Mouse (Mus musculus) thymus, postnatal 10 days (tissue): ENCODE data around the gene Ankle1.

ENCODE experiments used
- DNase-seq, 2 experiments: peaks; one replicate each; pipeline ENCODE4 v3.0.0; 2021; ENCODE audit warnings: low spot score in 2 of 2

Ankle1 gene

DNA sequence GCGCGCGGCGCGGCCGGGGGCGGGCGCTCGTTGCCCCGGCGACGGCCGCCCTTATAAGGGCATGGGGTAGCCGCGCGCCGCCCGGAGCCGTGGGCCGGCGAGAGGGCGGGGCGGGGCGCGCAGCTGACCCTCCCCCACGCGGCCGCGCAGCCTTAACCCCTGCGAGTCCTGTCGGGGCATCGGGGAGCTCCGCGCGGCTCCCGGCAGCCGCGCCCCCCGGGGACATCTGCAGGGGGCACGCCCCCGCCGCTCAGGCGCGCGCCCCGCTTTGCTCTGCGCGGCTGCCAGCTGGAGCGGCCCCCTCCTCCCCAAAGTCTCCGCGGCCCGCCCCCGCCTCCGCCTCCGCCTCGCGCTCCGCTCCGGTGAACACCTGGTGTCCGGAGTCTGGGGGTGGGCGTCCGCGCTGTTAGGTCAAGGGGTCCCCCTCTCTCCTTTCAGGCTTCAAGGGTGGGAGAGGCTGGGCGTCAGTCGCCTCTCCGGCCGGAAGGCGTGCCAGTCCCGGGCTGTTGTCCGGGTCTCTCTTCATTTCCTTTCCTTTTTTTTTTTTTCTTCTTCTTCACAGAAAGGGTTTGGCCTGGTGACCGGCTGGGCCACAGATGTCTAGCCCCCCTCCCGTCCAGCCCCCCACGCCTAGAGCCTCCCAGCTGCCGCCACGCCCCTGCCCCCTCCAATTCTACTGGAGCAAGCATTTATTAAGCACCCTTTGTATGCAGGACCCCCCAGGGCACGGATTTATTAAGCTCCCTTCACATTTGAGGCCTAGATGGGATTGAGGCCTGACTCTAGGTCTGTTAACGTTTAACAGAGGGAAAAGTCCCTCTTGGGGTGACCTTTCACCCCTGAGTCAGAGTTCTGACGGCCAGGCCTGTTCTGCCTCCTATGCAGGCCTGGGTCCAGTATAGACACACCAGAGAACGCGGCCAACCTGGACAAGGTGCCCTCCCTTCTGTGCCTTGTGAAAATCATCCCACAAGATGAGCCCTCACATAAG is 23.5 kb upstream of the Ankle1 start:
- DNase-seq: peak; percentile 51 to 53

DNA sequence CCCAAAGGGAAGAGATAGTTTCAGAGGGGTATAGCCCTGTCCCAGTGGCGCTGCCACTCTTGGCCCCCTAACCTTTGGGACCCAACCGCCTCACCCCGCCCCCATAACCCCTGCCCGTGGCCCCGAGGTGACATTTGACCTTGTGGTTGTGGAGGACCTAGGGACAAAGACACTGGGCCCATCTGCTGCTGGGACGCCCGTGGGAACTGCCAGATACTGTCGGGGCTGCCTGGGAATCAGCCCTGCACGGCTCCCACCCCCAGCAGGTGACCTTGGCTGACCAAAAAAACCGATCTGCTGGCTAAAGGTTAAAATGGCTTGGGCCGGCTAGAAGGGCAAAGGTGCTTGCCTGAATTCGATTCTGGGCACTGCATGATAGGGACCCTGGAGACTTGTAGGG is 22.4 kb upstream of the Ankle1 start:
- no peak for DNase-seq

DNA sequence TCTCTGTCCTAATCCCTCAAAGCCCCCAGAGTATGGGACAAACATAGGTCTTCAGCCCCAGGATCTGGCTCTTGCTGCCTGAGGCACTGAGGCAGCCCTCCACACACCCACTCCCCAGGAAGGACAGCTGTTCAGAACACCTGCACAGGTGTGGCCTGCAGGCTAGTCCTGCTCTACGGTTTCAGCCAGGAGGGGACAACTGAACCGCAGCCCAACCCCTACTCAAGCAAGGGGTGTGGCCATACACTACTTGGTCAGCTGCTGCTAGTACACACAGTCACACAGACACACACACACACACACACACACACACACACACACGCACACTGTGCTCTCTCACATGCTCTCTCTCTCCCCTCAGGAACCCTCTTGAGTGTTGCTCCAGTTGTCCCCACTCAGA is 21.9 kb upstream of the Ankle1 start:
- no peak for DNase-seq

DNA sequence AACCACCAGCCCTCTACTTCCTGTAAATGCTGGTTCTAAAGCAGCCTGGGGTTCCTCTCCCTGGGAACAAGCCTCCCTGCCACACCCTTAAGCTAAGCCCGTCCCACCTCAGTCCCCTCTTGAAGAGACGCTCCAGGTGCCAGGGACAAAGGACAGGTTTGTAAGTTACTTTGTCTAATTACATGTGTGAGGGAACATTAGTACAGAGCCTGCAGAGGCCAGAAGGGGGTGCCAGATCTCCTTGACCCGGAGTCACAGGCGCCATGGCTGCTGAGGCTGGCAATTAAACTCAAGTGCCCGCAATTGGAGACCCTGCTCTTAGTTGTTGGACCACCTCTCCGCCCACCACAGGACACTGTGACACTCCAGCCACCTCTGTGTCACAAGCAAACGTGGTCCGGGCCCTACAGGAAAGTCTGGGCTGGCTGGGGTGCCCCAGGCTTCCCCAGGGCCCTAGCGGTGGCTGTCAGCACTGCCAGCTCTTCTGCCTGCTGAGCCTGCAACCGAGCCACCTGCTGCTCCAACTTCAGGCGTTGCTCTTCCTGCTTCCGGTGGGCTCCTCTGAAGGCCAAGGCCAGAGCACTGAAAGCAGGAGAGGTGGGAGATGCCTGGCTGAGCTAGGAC is 20.5 kb upstream of the Ankle1 start:
- no peak for DNase-seq

DNA sequence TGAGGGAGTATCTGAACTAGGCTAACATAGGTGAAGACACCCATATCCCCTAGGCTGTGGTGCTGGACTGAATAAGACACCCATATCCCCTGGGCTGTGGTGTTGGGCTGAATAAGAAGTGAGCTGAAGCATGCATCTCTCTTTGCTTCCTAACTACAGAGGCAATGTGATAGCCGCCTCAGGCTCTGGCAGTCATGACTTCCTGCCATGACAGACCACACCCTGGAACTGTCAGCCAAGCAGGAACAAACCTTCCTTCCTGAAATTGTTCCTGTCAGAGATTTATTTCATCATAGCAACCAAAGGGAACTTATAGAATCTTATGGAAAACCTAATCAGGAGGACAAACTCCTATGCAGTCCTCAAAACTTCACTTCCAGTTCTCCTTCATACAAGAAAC is 17.5 kb upstream of the Ankle1 start:
- DNase-seq: no peak

DNA sequence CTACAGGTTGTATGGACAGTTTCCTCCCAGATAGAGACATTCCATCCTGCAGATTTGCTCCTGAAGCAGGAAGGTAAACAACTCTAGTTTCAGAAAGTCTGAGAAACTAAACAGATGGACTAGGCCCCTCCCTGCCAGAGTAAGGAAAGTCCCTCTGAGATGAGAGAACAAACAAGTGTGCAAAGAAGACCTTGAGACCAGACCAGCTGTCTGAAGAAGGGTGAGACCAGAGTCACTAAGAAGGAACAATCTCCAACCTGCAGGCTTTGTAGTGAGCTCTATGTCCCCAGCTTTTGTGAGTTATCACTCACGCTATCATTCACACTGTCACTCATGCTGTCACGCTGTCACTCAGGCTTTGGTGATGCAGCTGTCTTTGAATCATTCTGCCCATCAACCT is 14.1 kb upstream of the Ankle1 start:
- no peak for DNase-seq

DNA sequence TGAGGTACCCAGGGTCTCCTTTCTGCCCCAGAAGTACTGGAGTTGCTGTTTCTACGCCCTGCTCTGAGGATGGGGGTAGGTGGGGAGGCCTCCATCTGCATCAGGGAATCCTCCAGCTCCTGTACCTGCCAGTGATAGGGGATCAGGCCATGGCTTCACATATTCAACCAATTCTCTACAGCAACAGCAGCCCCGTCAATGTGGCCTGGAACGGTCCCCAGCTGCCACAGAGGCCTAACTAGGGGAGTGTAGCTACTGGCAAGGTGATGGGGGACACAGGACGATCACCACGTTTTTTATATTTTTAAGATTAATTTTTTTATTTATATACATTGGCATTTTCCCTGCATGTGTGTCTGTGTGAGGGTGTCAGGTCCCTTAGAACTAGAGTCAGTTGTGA is 13.4 kb upstream of the Ankle1 start:
- DNase-seq: no peak

DNA sequence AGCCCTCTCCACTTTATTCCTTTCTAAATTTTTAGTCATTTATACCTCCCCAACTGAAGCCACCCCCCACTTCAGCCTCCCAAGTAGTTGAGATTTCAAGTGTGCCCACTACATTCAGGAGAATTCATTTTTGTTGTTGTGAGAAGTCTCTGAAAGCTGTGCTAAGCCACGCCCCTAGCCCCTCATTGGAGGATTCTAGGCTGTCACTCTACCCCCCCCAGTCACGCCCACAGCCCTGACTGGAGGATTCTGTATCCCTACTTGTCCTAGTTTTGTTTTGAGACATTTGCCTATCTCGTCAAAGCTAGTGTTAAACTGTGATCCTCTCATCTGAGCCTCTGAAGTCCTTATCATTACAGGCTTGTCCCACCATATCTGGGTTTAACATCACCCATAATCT is 12.9 kb upstream of the Ankle1 start:
- DNase-seq: no peak

DNA sequence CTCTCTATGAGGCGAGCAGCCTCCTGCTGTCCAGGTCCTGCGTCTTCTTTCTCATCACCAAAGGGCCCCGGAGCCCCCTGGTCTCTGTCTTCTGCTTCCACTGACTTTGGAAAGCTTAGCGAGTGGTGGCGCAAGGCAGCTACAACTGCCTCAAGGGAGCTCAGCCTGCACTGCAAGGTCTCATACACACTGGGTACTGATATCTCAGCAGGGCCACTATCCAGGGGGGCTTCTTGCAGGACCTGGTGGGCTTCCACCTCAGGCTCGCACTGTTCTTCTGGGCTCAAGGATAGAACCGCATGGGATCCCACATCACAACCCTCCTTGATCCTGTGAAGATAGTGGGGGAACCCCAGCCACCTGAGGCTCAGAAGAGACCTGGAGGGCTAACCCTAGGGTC is 11.3 kb upstream of the Ankle1 start:
- no peak for DNase-seq

DNA sequence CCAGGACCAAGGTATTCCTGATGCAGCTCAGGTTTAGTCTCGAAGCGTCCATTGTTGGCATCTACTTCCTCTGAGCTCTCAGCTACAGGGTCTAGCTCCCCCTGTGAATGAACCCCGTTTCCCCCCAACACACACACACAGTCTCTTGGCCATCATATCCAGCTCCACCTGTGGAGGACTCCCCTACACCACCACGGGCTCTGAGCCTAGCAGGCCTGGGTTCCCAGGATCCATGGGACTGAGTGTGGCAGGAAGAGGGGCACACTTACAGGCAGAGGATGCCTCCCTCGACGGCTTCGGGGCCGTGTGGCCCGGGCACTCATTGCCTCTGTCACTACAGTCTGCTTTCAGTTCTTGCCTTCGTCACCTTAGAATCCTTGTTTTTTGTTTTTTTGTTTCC is 10.7 kb upstream of the Ankle1 start:
- no peak for DNase-seq

DNA sequence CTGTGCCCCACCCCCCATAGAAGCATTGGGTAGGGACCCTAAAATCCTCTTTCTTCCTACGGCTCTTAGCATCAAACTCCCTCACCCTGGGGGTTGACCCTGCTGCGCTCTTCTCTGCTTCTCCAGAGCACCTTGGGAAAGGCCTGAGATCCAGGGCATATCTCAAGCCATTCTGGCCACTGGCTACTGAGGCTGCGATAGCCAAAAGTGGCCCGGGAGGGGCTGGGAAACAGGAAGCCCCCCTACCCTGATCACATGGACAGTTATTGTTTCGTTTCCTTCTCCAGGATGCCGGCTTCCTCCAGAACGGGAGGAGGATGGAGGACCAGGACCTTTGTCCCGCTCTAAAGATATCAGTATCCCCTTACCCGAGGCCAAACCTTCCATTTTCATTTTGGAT is 10.2 kb upstream of the Ankle1 start, which contains the start of gene Ushbp1:
TSS of gene Ushbp1 (minus strand) at position 174 of the 400 bp plus-strand sequence.
- DNase-seq: no peak

DNA sequence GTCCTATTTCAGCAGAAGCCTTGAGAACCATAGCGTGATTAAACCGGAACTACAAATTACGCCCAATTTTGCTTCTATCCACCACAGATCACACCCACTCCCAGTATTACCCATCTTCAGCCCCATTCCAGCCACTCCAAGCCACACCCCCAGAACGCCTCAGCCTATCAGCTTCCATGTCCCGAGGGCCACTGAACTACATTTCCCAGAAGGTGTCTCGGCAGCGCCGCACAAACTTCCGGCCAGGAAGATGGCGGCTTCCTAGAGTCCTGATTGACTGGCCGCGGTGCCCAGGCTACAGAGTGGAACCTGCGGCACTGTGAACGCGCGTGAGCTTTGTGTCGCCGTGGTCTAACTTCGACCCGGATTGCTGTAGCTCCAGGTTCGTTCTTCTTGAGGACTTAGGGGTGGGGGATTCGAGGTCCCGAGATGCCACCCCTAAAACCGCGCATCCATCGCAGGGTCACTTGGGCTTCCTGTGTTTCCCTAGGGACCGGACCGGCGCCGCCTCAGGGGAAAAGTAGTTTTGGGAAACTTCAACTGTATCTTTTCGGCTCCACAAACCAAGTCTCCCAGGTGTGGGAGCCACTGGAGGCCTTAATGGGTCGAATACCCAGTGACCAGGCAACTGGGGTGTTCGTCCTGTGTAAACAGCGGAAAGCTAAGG is 9.0 kb upstream of the Ankle1 start, which contains the start of gene Babam1:
TSS of gene Babam1 (plus strand) at position 223 of the 667 bp plus-strand sequence.
- peak; percentile 84 to 86 for DNase-seq

DNA sequence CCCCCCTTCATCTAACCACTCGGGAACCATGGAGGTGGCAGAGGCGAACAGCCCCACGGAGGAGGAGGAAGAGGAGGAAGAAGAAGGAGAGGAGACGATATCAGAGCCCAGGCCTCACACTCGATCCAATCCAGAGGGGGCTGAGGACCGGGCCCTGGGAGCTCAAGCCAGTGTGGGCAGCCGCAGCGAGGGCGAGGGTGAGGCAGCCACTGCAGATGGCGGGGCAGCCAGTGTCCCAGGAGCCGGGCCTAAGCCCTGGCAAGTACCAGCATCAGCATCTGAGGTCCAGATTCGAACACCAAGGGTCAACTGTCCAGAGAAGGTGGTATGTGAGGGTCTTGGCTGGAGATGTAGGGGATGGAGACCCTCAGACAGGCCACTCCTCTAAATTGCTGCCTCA is 8.1 kb upstream of the Ankle1 start:
- no peak for DNase-seq

DNA sequence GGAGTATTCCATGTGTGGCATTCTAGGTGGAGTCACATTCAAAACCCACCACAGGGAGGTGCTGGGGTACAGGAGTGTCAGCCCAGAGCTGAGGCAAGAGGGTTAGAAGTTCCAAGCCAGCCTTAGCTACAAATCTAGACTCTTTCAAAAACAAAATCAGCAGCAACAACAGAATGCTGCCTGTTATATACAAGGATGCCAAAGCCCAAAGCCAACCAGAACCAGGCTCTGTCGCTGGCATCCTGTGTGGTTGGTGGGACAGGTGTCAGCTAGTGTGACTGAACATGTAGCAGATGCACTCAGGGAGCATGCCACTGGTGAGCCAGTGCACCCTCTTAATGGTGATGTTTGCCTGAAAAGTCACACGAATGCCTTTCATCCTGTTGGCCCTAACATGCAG is 5.0 kb upstream of the Ankle1 start:
- DNase-seq: no peak

DNA sequence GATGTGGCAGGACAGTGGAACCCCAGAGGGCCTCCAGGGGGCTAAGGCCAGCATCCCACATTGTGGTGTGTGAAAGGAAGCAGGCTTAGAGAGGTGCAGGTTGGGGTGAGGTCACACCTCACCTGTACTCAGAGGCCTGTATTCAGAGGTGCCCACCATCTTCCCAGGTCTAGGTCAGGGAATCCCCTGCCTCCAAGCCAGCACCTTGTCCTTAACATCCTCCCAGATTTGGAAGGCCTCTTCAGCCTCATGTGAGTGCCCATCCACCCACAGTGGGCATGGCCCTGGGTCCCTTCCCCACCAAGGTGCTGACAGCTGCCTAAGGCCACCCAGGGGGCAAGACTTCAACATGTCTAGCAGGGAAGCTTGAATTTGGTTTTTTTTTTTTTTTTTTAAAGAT is 4.4 kb upstream of the Ankle1 start:
- DNase-seq: no peak

DNA sequence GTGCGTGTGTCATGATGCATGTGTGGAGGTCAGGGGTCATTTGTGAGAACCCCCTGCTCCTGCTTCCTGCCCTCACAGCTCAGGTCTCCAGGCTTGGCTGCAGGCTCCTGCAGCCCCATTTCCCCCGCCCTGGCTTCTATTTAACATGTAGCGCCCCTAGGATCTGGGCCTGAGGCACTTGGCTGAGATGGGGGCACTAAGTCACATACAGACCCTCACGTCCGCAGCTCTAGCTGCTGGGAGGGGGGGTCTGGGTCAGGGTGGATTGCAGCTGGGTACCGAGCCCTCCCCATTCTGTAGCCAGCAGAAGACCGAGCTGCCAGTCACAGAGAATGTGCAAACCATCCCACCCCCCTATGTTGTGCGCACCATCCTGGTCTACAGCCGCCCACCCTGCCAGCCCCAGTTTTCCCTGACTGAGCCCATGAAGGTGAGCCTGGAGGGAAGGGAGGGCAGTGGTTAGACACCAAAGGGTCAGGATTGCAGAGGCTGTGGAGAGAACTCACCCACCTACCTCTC is 3.3 kb upstream of the Ankle1 start:
- no peak for DNase-seq

DNA sequence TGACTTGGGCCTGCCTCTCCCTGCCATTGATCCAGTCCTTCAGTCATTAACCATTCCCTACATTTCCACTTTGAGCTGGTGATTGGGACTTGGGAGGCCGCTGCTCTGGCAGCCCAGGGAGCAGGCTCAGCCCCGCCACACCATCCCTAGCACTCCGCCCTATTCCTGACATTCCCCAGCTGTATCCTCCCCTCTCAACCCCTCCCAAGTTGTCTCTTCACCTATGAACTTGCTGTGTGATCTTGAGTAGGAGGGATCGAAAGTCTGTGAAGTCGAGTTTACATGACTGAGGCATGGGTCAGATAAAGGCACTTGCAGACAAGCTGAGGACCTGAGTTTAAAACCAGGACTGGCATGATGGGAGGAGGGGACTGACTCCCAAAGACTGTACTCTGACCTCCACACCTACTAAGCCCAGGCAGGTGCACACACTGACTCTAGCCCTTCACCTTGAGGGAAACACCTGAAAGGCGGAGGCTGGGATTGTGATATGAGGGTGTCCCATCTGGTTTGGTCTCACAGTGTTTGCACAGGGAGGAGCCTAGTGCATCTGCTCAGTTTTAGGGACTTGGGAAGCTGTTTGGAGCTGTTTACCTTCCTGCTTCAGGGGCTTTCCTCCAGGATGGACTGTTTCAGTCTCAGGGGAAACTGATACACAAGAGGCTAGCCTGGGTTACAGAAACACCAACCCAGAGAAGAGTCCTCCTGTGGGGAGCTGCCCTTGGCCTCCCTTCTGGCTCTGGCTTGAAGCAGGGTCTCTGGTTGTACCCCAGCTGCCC is 2.5 kb upstream of the Ankle1 start:
- DNase-seq: no peak

DNA sequence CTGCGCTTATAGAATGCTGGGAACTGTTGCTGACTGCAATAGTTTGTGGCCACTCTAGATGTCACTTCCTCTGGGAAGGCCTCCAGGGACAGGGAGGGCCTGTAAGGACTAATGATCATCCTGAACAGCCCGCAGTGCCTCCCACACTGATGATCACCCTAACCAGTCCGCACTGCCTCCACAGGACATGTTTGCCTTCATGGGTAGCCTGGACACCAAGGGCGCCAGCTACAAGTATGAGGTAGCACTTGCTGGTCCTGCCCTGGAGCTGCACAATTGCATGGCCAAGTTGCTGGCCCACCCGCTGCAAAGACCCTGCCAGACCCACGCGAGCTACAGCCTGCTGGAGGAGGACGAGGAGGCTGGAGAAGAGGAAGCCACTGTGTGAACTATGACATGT is 1.8 kb upstream of the Ankle1 start:
- DNase-seq: no peak

DNA sequence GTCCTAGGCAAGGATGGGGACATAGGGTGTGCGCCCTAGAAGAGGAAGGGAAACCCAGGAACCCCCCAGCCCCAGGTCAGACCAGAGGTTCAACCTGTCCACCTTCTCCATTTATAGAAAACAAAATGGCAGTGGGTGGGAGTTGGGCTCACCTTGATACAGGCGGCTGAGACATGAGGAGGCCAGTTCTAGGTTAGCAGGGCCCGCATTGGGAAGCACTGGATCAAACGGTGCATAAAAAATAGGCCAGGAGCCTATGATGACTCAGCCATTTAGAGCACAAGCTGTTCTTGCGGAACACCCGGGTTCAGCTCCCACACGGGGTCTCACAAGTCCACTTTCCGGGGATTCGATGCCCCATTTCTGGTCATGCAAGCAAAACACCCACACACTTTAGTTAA is 859 bp upstream of the Ankle1 start:
- DNase-seq: no peak

DNA sequence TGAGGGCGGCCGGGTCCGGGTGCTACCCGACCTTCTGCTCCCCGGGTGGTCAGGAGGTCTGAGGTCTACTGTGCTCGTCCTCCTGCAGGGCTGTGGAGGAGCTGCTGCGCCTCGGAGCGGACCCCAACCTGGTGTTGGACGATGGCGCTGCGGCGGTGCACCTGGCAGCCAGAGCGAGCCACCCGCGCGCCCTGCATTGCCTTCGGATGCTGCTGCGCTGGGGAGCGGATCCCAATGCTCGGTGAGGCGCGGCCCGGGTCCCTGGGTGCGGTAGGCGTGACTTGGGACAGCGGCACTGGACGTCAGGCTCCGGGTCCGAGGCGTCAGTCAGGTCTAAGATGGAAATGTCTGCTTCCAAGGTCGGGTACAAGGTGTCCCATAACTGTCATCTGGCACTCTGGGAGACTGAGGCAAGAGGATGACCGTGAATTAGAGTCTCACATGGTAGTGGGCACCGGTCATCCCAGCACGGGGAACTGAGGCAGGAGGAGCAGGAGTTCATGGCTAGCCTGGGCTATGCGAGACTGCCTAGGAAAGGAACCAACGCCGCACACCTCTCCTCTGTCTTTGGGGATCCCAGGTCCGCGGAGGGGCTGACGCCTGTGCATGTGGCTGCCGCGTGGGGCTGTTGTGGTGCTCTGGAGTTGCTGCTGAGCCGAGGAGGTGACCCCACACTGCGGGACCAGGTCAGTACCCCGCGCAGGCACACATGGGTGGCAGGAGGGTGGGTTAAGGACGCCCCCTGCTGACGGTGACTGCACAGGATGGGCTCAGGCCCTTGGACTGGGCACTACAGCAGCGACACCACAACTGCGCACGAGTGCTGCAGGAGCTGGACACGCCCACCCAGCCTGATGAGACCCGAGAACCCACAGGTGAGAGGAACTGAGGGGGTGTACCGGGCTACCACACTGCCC is 547 bp downstream of the Ankle1 start:
- peak; percentile 53 to 63 for DNase-seq
